ENCODE assay signal across 7 mouse cellular contexts in genomic region chr6:70813921-70814628, GRCm38 (mm10). TPM values are rescaled to one million over a fixed set of nuclear protein-coding genes. Genes with fewer than 3 reads are reported as not detected.
DNase-seq lines count a peak whose midpoint lies in the region; ATAC-seq and TF ChIP-seq lines count a peak whose summit lies in the region.

No protein-coding gene starts in this region.

- no peaks in the 10 kb centered on the region for H3K9me3 ChIP-seq in heart, embryonic 11.5 days (replicated peaks; ENCODE audit: control insufficient read depth, low read length)

- WGBS in heart, embryonic 11.5 days (ENCODE audit: insufficient replicate concordance): 80% methylated on average over 18 of the region's 18 CpGs

- CTCF ChIA-PET in Patski (lab: Charles Lee): interaction anchor here (0.9 to 4.6 kb wide), 8 partner anchors 8 to 69 kb away, joined by 3 to 111 read pairs (median 4); partner anchors contain the start of gene Eif2ak3

- no peak for TF ChIP-seq CTCF in Patski (IDR thresholded peaks at IDR 0.05)

- DNase-seq in CD4-positive helper T cell, adult 2 months (ENCODE audit: low read depth, low spot score): peak; percentile 61
- DNase-seq in Patski (ENCODE audit: low read depth, low spot score): no peak
- DNase-seq in kidney, postnatal 25 days: peak; percentile 68 to 82
- DNase-seq in splenic B cell, adult 2 months (ENCODE audit: low read depth, low spot score): peak; percentile 96
- DNase-seq in gastrocnemius, postnatal 25 days: no peak
- DNase-seq in cerebellum, postnatal 14 days: no peak

- H3K4me3 ChIP-seq in heart, embryonic 11.5 days (ENCODE audit: low read depth, low read length): no peak overlapping the region

- no peaks in the 10 kb centered on the region for H3K36me3 ChIP-seq in splenic B cell, adult 2 months (ENCODE audit: control insufficient read depth, insufficient read depth, low read length, poor library complexity, severe bottlenecking)
- H3K36me3 ChIP-seq in heart, embryonic 11.5 days (ENCODE audit: control insufficient read depth, insufficient read depth, low read length): no peaks in the 10 kb centered on the region

- ATAC-seq in Patski: peak; percentile 55
- ATAC-seq in heart, embryonic 11.5 days (replicated peaks; ENCODE audit: insufficient number of reproducible peaks, low FRiP score, low TSS enrichment): no peak

- in situ Hi-C loops in Patski (cut with MboI; ENCODE audit: low pct_unique_long_range_greater_than_20kb): loop anchor here (5.0 to 25.0 kb wide), 2 partner anchors 68 to 598 kb away; no protein-coding TSS in a partner anchor

- H3K9ac ChIP-seq in heart, embryonic 11.5 days (ENCODE audit: low read depth, low read length): no peak overlapping the region

- H3K4me2 ChIP-seq in heart, embryonic 11.5 days: no peak overlapping the region

- POLR2A ChIA-PET in Patski (lab: Charles Lee): interaction anchor here (0.5 to 1.7 kb wide), 6 partner anchors 10 to 61 kb away, joined by 3 to 5 read pairs (median 4); partner anchors contain the start of gene Eif2ak3

- no peaks in the 10 kb centered on the region for H3K27me3 ChIP-seq in Patski
- no peaks in the 10 kb centered on the region for H3K27me3 ChIP-seq in splenic B cell, adult 2 months (ENCODE audit: control insufficient read depth, insufficient read depth, low read length, poor library complexity, severe bottlenecking)
- no peaks in the 10 kb centered on the region for H3K27me3 ChIP-seq in heart, embryonic 11.5 days (ENCODE audit: control insufficient read depth, insufficient read depth, low read length)

- H3K4me1 ChIP-seq in heart, embryonic 11.5 days (ENCODE audit: control insufficient read depth, insufficient read depth, low read length): peaks cover 7% of the 10 kb centered on the region

- no peak overlapping the region for H3K27ac ChIP-seq in heart, embryonic 11.5 days (ENCODE audit: low read depth, low read length)

RNA-seq across cellular contexts. Expression of gene Rpia, which starts 22.0 kb away (rescaled TPM):
- 13.7 TPM for polyA plus RNA-seq in Patski (2021)
- 10 to 100 TPM; 12.5 to 13.6 TPM for total RNA-seq in gastrocnemius, postnatal 25 days (2021)
- polyA plus RNA-seq in heart, embryonic 11.5 days (2014; fragmentation: Nextera tagmentation; extraction: Ambion mirVana): 0.70 and 1.6 TPM in 2 replicates

RNA-seq across cellular contexts. Expression of gene Eif2ak3, which starts 30.2 kb away (rescaled TPM):
- 47.3 TPM for polyA plus RNA-seq in Patski (2021)
- 1 to 10 TPM; 4.9 to 5.9 TPM for total RNA-seq in gastrocnemius, postnatal 25 days (2021)
- polyA plus RNA-seq in heart, embryonic 11.5 days (2014; fragmentation: Nextera tagmentation; extraction: Ambion mirVana): 5.0 and 5.4 TPM in 2 replicates

Comparison
In these comparisons a context has a peak if more than half of its experiments do, and no peak if none do; other contexts are left out.
1. DNase-seq: peak in CD4-positive helper T cell, adult 2 months (single experiment), kidney, postnatal 25 days (2 of 2) and splenic B cell, adult 2 months (single experiment); none in Patski (single experiment), gastrocnemius, postnatal 25 days (single experiment) and cerebellum, postnatal 14 days (0 of 2).